Mouse (Mus musculus) stomach, postnatal 0 days (tissue): ENCODE measurements around the gene Gm20425.

Experiments
- CTCF ChIP-seq: IDR thresholded peaks from 2 replicates; pipeline ENCODE4 v1.5.1; 2016; ENCODE audit warnings: antibody characterized with exemption, low read depth, mild to moderate bottlenecking, moderate library complexity
- EP300 ChIP-seq: optimal IDR thresholded peaks from 2 replicates; pipeline ENCODE3; 2016; ENCODE audit warnings: antibody characterized with exemption

GRCm38 (mm10) chr9:103140384-103140783, 89.7 kb downstream of the Gm20425 start:
- TF ChIP-seq EP300 (no peak), CTCF (no peak)
